Mouse (Mus musculus) midbrain, embryonic 10.5 days (tissue): Measurements from ENCODE around the gene Cpne2. TPM values are rescaled to one million over a fixed set of nuclear protein-coding genes. Genes with fewer than 3 reads are reported as not detected.

Experiments
- DNase-seq: peaks from one replicate; pipeline ENCODE4 v3.0.0-alpha.2; 2017; ENCODE audit warnings: low spot score
- H3K27ac ChIP-seq: fragments of 300-500 bp; sonication (generic); replicated peaks from 2 replicates; pipeline ENCODE4 v1.5.1; 2016; ENCODE audit warnings: mild to moderate bottlenecking
- H3K27me3 ChIP-seq: fragments of 300-500 bp; sonication (generic); 2 replicates; pipeline ENCODE4 v1.6.1; 2016; ENCODE audit warnings: low read depth, mild to moderate bottlenecking; ENCODE audit not compliant: poor library complexity, severe bottlenecking
- H3K36me3 ChIP-seq: fragments of 300-500 bp; sonication (generic); 2 replicates; pipeline ENCODE4 v1.6.1; 2016; ENCODE audit warnings: mild to moderate bottlenecking, moderate library complexity
- H3K4me1 ChIP-seq: fragments of 300-500 bp; sonication (generic); 2 replicates; pipeline ENCODE4 v1.6.1; 2016
- H3K4me3 ChIP-seq: fragments of 300-500 bp; sonication (generic); 2 replicates; pipeline ENCODE4 v1.5.1; 2016; ENCODE audit warnings: mild to moderate bottlenecking, moderate library complexity
- H3K9me3 ChIP-seq: fragments of 300-500 bp; sonication (generic); replicated peaks from 2 replicates; pipeline ENCODE4 v1.6.1; 2016; ENCODE audit warnings: mild to moderate bottlenecking
- WGBS: fragments of 180-500 bp; shearing (Covaris S2); methylation state at CpG from one replicate; pipeline ENCODE4 v1.1.7; 2016; 5-methylcytosine and 5-hydroxymethylcytosine counted together
- polyA plus RNA-seq: library from polyadenylated mRNA; unstranded; fragments of >200 nt; fragmentation: Nextera tagmentation; extraction: Ambion mirVana; gene quantifications from 2 replicates; pipeline ENCODE4 v1.2.1, GENCODE M21; 2016

Cpne2 gene
- polyA plus RNA-seq = 13.6 and 17.6 TPM in 2 replicates

GRCm38 (mm10) chr8:94532873-94533671 is at the start of gene Cpne2:
TSS of gene Cpne2 (plus strand) at chr8:94532990.
- DNase-seq = peak; percentile 78

DNA sequence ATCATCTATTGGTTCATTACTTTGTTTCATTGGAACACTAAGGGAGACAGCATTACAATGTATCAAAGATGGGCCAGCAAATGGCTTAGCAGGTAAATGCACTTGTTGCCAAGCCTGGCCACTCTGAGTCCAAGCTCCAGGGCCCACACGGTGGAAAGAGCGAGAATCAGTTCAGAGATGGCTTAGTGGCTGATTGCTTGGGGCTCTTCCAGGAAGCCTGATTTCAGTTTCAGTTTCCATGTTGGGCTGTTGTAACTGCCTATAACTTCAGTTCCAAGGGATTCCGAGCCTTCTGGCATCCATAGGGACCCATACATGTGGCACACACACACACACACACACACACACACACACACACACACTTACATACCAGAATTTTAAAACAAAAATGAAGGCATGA is 47.5 kb upstream of the Cpne2 start:
- DNase-seq = no peak
- H3K9me3 ChIP-seq = no peaks in the 10 kb centered on the region
- no peaks in the 10 kb centered on the region for H3K27me3 ChIP-seq
- no peak overlapping the region for H3K4me3 ChIP-seq
- no peak overlapping the region for H3K27ac ChIP-seq
- no peaks in the 10 kb centered on the region for H3K36me3 ChIP-seq
- no peaks in the 10 kb centered on the region for H3K4me1 ChIP-seq
- WGBS = 75% methylated on average over 3 of the region's 3 CpGs

More at GRCm38 (mm10) chr8:94532873-94533671, at the start of gene Cpne2:
- Histone ChIP-seq H3K4me1 (peaks cover 44% of the 10 kb centered on the region), H3K36me3 (no peaks in the 10 kb centered on the region), H3K27me3 (peaks cover 86% of the 10 kb centered on the region), H3K4me3 (peak within 1 kb of the TSS; percentile 75), H3K27ac (peak within 1 kb of the TSS; percentile 92), H3K9me3 (no peaks in the 10 kb centered on the region)
- WGBS = under 1% methylated on average over 78 of the region's 81 CpGs

DNA sequence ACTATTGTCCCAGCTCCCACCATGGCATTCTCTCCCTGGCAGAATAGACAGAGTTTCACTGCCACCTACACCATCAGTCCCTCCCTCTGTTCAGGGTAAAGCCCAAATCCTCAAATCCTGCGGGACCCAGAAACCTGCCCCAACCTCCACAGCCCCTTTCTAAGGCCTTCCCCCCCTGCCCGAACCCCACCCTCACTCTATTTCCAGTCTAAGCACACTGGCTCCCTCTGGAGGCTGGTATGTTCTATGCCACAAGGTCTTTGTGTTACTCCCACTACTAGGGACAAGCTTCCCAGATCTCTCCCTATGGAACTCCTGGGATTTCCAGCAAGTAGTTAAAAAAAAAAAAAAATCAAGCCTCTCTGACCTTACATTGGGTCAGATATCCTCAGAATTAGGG is 46.9 kb upstream of the Cpne2 start:
- Histone ChIP-seq H3K27ac (no peak overlapping the region), H3K4me1 (no peaks in the 10 kb centered on the region), H3K27me3 (0 out of 2 replicates have a peak, but pooled peaks cover 2% of the 10 kb centered on the region), H3K36me3 (no peaks in the 10 kb centered on the region), H3K4me3 (no peak overlapping the region), H3K9me3 (no peaks in the 10 kb centered on the region)
- 25% methylated on average over 2 of the region's 2 CpGs for WGBS
- DNase-seq = peak; percentile 50

- no peak overlapping the region for H3K4me3 ChIP-seq
- 70% methylated on average over 2 of the region's 2 CpGs for WGBS
- no peak for DNase-seq
- no peak overlapping the region for H3K27ac ChIP-seq
- peaks cover 11% of the 10 kb centered on the region for H3K4me1 ChIP-seq
- no peaks in the 10 kb centered on the region for H3K36me3 ChIP-seq
- H3K9me3 ChIP-seq = no peaks in the 10 kb centered on the region
- H3K27me3 ChIP-seq = 0 out of 2 replicates have a peak, but pooled peaks cover 7% of the 10 kb centered on the region
These were observed 44.8 kb upstream of the Cpne2 start for GRCm38 (mm10) chr8:94488016-94488415.

GRCm38 (mm10) chr8:94489809-94490483 is 42.8 kb upstream of the Cpne2 start:
- 77% methylated on average over 4 of the region's 4 CpGs for WGBS
- H3K27ac ChIP-seq = no peak overlapping the region
- DNase-seq = no peak
- H3K4me1 ChIP-seq = peaks cover 11% of the 10 kb centered on the region
- H3K4me3 ChIP-seq = no peak overlapping the region
- H3K9me3 ChIP-seq = no peaks in the 10 kb centered on the region
- 0 out of 2 replicates have a peak, but pooled peaks cover 13% of the 10 kb centered on the region for H3K27me3 ChIP-seq
- no peaks in the 10 kb centered on the region for H3K36me3 ChIP-seq

GRCm38 (mm10) chr8:94492021-94492681 is 40.6 kb upstream of the Cpne2 start:
- Histone ChIP-seq H3K27ac (peak overlapping the region; percentile 84), H3K4me1 (peaks cover 11% of the 10 kb centered on the region), H3K4me3 (peak overlapping the region; percentile 48), H3K36me3 (no peaks in the 10 kb centered on the region), H3K9me3 (no peaks in the 10 kb centered on the region), H3K27me3 (0 out of 2 replicates have a peak, but pooled peaks cover 13% of the 10 kb centered on the region)
- 5% methylated on average over 15 of the region's 15 CpGs for WGBS
- DNase-seq = peak; percentile 87

DNA sequence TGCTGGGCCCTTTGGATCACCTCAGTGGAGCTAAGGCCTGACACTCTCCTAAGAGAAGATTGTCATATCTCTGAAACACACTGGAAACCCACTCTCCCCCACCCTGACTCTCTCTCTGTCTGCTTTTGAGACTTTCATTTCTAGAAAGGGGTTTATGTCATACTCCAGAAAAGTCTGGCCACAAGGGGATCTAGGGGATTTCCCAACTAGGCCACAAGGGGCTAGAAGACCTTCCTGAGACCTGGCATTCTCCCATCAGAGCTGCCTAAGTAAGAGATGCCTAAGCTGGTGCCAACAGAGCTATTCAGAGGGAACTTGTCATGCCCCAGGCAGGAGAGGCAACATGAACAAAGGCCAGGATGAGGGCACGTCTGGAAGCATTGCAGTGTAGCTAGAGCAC is 39.5 kb upstream of the Cpne2 start:
- Histone ChIP-seq H3K4me1 (peaks cover 11% of the 10 kb centered on the region), H3K27ac (no peak overlapping the region), H3K9me3 (no peaks in the 10 kb centered on the region), H3K4me3 (no peak overlapping the region), H3K27me3 (0 out of 2 replicates have a peak, but pooled peaks cover 13% of the 10 kb centered on the region), H3K36me3 (no peaks in the 10 kb centered on the region)
- no peak for DNase-seq
- 46% methylated on average over 1 of the region's 1 CpGs for whole genome bisulfite sequencing

GRCm38 (mm10) chr8:94515430-94516208 is 17.2 kb upstream of the Cpne2 start:
- no peak for DNase-seq
- no peak overlapping the region for H3K4me3 ChIP-seq
- no peaks in the 10 kb centered on the region for H3K36me3 ChIP-seq
- H3K4me1 ChIP-seq = 0 out of 2 replicates have a peak, but pooled peaks cover 2% of the 10 kb centered on the region
- H3K9me3 ChIP-seq = no peaks in the 10 kb centered on the region
- 72% methylated on average over 5 of the region's 5 CpGs for WGBS
- H3K27me3 ChIP-seq = no peaks in the 10 kb centered on the region
- no peak overlapping the region for H3K27ac ChIP-seq

DNA sequence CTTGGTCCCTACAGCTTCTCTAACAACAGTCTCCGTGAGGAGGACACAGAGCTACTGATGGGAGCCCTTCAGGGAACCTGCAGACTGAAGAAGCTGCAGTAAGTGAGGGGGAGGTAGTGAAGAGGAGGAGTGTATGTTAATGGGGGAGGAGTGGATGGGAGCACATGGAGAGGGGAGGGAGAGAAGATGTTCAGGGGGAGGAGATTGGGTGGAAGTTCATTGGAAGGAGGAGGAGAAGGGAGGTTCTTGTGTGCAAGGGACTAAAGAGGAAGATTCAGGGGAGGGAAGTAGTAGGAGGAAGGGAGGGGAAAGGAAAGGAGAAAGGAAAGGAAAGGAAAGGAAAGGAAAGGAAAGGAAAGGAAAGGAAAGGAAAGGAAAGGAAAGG is 16.6 kb upstream of the Cpne2 start:
- WGBS = 41% methylated on average over 1 of the region's 1 CpGs
- H3K4me1 ChIP-seq = 0 out of 2 replicates have a peak, but pooled peaks cover 2% of the 10 kb centered on the region
- H3K27ac ChIP-seq = no peak overlapping the region
- no peaks in the 10 kb centered on the region for H3K36me3 ChIP-seq
- H3K9me3 ChIP-seq = no peaks in the 10 kb centered on the region
- H3K27me3 ChIP-seq = no peaks in the 10 kb centered on the region
- DNase-seq = no peak
- H3K4me3 ChIP-seq = no peak overlapping the region

DNA sequence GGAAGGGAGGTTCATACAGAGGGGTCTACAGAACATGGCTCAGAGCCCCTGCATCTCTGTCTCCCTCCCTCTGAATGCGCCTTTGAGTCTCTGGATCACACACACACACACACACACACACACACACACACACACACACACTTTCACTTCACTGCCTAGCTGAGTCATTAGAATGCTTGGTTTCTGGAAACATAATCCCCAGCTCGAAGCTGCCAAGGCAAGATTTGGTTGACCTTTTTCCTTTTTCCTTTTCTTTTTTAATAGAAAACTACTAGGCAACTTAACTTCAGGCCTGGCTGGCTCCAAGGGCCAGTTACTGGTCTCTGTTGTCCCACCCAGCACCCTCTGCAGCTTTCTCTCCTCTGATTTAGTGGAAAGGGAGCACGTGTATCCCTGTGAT is 16.0 kb upstream of the Cpne2 start:
- no peaks in the 10 kb centered on the region for H3K36me3 ChIP-seq
- DNase-seq = no peak
- no peaks in the 10 kb centered on the region for H3K9me3 ChIP-seq
- no peaks in the 10 kb centered on the region for H3K27me3 ChIP-seq
- 0 out of 2 replicates have a peak, but pooled peaks cover 5% of the 10 kb centered on the region for H3K4me1 ChIP-seq
- no peak overlapping the region for H3K27ac ChIP-seq
- WGBS = 70% methylated on average over 3 of the region's 3 CpGs
- no peak overlapping the region for H3K4me3 ChIP-seq

- no peak for DNase-seq
- 0 out of 2 replicates have a peak, but pooled peaks cover 5% of the 10 kb centered on the region for H3K4me1 ChIP-seq
- H3K27ac ChIP-seq = no peak overlapping the region
- H3K4me3 ChIP-seq = no peak overlapping the region
- no peaks in the 10 kb centered on the region for H3K9me3 ChIP-seq
- no peaks in the 10 kb centered on the region for H3K36me3 ChIP-seq
- H3K27me3 ChIP-seq = no peaks in the 10 kb centered on the region
- WGBS = 79% methylated on average over 10 of the region's 10 CpGs
These were observed 14.5 kb upstream of the Cpne2 start for GRCm38 (mm10) chr8:94518331-94518730.

DNA sequence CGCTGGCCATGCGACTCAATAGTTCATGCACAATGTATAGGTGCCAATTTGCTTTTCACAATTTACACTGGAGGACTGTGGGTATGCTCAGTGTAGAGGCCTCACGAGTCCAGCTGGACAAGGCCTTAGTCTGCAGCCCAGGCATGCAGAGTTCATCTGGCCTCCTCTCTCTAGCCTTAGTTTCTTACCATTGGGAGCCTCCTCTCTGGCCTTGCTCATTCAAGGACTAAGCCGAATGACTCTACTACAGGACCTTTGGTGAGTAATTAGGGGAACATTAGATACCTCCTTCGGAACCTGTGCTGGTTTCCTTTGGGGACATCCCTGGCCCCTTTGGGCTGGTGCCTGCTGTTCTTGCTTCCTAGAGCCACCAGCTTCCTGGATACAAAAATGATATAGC is 13.8 kb upstream of the Cpne2 start:
- no peak for DNase-seq
- no peak overlapping the region for H3K27ac ChIP-seq
- H3K4me1 ChIP-seq = 0 out of 2 replicates have a peak, but pooled peaks cover 5% of the 10 kb centered on the region
- no peak overlapping the region for H3K4me3 ChIP-seq
- H3K36me3 ChIP-seq = no peaks in the 10 kb centered on the region
- 93% methylated on average over 5 of the region's 5 CpGs for WGBS
- no peaks in the 10 kb centered on the region for H3K27me3 ChIP-seq
- no peaks in the 10 kb centered on the region for H3K9me3 ChIP-seq
